Mouse (Mus musculus): ENCODE results near the gene Mrpl52. TPM values are rescaled to one million over a fixed set of nuclear protein-coding genes. Genes with fewer than 3 reads are reported as not detected.
A peak's percentile ranks its signal among the peaks of the same experiment; 100 is the strongest.

The Mrpl52 gene
- polyA plus RNA-seq, 1 experiment from 2014 or later, result 266 TPM

DNA sequence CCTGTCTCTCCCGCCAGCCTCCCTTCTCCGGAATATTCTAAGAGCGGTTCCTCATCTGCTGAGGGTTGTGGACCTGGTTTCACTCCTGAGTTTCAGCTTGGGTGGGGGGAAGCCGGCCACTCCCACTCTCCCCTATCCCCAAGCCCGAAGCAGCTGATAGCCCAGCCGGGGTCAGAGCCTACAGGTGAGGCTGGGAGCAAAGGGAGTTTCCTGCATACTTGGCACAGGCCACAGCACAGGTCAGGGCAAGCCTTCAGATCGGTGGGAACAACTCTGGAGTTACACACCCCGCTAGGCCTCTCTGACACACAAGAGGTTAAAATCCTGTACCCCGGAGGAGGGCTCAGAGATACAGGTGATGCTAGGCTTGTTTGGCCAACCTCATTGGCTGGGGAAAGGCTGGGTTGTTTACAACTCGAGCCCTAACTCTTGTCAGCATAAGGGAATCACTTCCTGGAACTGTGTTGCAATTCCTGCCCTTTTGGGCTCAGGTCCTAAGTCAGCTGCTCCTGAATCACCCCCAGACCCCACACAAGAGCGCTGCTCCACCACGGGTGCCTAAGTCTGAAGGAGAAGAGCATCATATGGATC lies 7.3 kb downstream of the Mrpl52 start:
- Histone ChIP-seq H3K9me3 (ENCODE audit: low read length) (no peaks in the 10 kb centered on the region), H3K4me3 (ENCODE audit: low read depth, low read length) (peak overlapping the region; percentile 89), H3K4me1 (ENCODE audit: insufficient read depth, low read depth, low read length) (peaks cover 35% of the 10 kb centered on the region; the same call in 1 of the 2 replicates), H3K4me2 (replicated peaks; ENCODE audit: low read depth, low read length) (peak overlapping the region; percentile 77), H3K27ac (ENCODE audit: low read length) (peak overlapping the region; percentile 98), H3K27me3 (replicated peaks; ENCODE audit: insufficient read depth, low read length) (no peaks in the 10 kb centered on the region), H3K9ac (replicated peaks; ENCODE audit: low read depth) (peak overlapping the region; percentile 97), H3K36me3 (ENCODE audit: insufficient read depth, low read length) (peaks cover 7% of the 10 kb centered on the region; the same call in 1 of the 2 replicates)
- 0 out of 2 replicates have a peak, but pooled peaks have one; percentile 17 for TF ChIP-seq EP300 (IDR thresholded peaks at IDR 0.05)
- no peak for TF ChIP-seq CTCF (IDR thresholded peaks at IDR 0.05)
- DNase-seq (ENCODE audit: low spot score) (peak; percentile 71), ATAC-seq (peak; percentile 28)
- 38% methylated on average over 12 of the region's 12 CpGs for WGBS

DNA sequence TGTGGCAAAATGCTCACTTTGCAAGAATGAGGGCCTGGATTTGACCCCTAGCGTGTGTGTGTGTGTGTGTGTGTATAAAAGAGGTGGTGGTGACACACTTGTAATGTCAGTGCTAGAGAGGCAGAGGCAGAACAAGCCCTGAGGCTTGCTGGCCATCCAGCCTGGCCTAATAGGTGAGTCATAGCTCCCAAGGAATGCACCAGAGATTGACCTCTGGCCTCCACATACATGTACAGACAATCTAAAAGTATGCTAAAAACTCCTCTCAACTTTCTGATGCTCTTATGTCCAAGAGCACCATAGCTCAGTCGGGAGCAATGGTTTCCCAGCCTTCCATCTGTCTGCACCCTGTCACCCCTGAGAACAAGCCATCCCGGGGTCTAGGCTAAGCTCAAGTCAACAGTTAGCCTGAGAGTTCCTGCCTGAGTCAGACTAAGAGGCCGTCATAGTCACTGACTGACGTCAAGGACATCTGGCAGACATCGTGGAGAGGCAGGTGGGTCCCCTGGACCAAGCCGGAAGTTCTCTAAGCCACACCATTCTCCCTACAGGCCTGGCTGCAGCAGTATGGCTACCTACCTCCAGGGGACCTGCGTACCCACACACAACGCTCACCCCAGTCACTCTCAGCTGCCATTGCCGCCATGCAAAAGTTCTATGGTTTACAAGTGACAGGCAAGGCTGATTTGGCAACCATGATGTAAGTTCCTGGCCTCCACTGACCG lies 8.6 kb downstream of the Mrpl52 start:
- H3K27ac ChIP-seq (ENCODE audit: low read length), result peak overlapping the region; percentile 98
- WGBS, result 64% methylated on average over 11 of the region's 11 CpGs
- H3K27me3 ChIP-seq (replicated peaks; ENCODE audit: insufficient read depth, low read length), result no peaks in the 10 kb centered on the region
- no peaks in the 10 kb centered on the region for H3K9me3 ChIP-seq (ENCODE audit: low read length)
- TF ChIP-seq EP300 (IDR thresholded peaks at IDR 0.05) (0 out of 2 replicates have a peak, but pooled peaks have one; percentile 10), CTCF (IDR thresholded peaks at IDR 0.05) (0 out of 2 replicates have a peak, but pooled peaks have one; percentile 2)
- ATAC-seq (peak; percentile 30), DNase-seq (ENCODE audit: low spot score) (peak; percentile 59)
- no peak overlapping the region for H3K9ac ChIP-seq (replicated peaks; ENCODE audit: low read depth)
- H3K4me2 ChIP-seq (replicated peaks; ENCODE audit: low read depth, low read length), result no peak overlapping the region
- peaks cover 23% of the 10 kb centered on the region; the same call in 1 of the 2 replicates for H3K4me1 ChIP-seq (ENCODE audit: insufficient read depth, low read depth, low read length)
- H3K36me3 ChIP-seq (ENCODE audit: insufficient read depth, low read length), result peaks cover 19% of the 10 kb centered on the region
- H3K4me3 ChIP-seq (ENCODE audit: low read depth, low read length), result no peak overlapping the region

DNA sequence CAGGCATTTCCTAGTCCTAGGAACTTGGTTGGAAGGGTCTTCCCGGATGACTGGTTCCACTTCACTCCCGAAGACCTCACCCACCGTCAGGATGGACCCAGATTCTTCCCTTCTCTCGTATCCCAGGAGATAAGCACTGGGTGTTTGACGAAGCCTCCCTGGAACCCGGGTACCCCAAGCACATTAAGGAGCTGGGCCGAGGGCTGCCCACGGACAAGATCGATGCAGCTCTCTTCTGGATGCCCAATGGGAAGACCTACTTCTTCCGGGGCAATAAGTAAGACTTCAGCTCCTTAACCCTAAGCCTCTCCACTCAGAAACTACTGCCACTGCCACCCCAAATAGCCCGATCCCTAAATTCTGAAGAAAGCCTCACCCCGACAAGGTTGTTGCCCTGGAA lies 12.4 kb downstream of the Mrpl52 start:
- Histone ChIP-seq H3K9me3 (ENCODE audit: low read length) (no peaks in the 10 kb centered on the region), H3K36me3 (ENCODE audit: insufficient read depth, low read length) (peaks cover 21% of the 10 kb centered on the region), H3K9ac (replicated peaks; ENCODE audit: low read depth) (no peak overlapping the region), H3K27me3 (replicated peaks; ENCODE audit: insufficient read depth, low read length) (no peaks in the 10 kb centered on the region), H3K4me3 (ENCODE audit: low read depth, low read length) (no peak overlapping the region), H3K4me2 (replicated peaks; ENCODE audit: low read depth, low read length) (no peak overlapping the region), H3K4me1 (ENCODE audit: insufficient read depth, low read depth, low read length) (peaks cover 11% of the 10 kb centered on the region; the same call in 1 of the 2 replicates), H3K27ac (ENCODE audit: low read length) (no peak overlapping the region)
- 85% methylated on average over 12 of the region's 12 CpGs for WGBS
- DNase-seq (ENCODE audit: low spot score), result no peak
- TF ChIP-seq EP300 (IDR thresholded peaks at IDR 0.05) (no peak), CTCF (IDR thresholded peaks at IDR 0.05) (no peak)
- no peak for ATAC-seq

- H3K36me3 ChIP-seq (ENCODE audit: insufficient read depth, low read length), result peaks cover 21% of the 10 kb centered on the region
These were observed 12.9 kb downstream of the Mrpl52 start for GRCm38 (mm10) chr14:54439610-54440009.

GRCm38 (mm10) chr14:54440538-54440937 lies 13.8 kb downstream of the Mrpl52 start:
- Histone ChIP-seq H3K9ac (replicated peaks; ENCODE audit: low read depth) (no peak overlapping the region), H3K4me3 (ENCODE audit: low read depth, low read length) (no peak overlapping the region), H3K4me2 (replicated peaks; ENCODE audit: low read depth, low read length) (no peak overlapping the region), H3K27me3 (replicated peaks; ENCODE audit: insufficient read depth, low read length) (no peaks in the 10 kb centered on the region), H3K9me3 (ENCODE audit: low read length) (no peaks in the 10 kb centered on the region), H3K36me3 (ENCODE audit: insufficient read depth, low read length) (peaks cover 21% of the 10 kb centered on the region), H3K4me1 (ENCODE audit: insufficient read depth, low read depth, low read length) (0 out of 2 replicates have a peak, but pooled peaks cover 3% of the 10 kb centered on the region), H3K27ac (ENCODE audit: low read length) (no peak overlapping the region)
- WGBS, result 87% methylated on average over 14 of the region's 14 CpGs
- DNase-seq (ENCODE audit: low spot score), result no peak
- no peak for ATAC-seq
- TF ChIP-seq EP300 (IDR thresholded peaks at IDR 0.05) (no peak), CTCF (IDR thresholded peaks at IDR 0.05) (no peak)

More at GRCm38 (mm10) chr14:54439610-54440009, 12.9 kb downstream of the Mrpl52 start:
- no peak for DNase-seq (ENCODE audit: low spot score)
- 60% methylated on average over 7 of the region's 7 CpGs for WGBS
- H3K27ac ChIP-seq (ENCODE audit: low read length), result no peak overlapping the region
- no peaks in the 10 kb centered on the region for H3K9me3 ChIP-seq (ENCODE audit: low read length)
- no peak overlapping the region for H3K9ac ChIP-seq (replicated peaks; ENCODE audit: low read depth)
- peaks cover 6% of the 10 kb centered on the region; the same call in 1 of the 2 replicates for H3K4me1 ChIP-seq (ENCODE audit: insufficient read depth, low read depth, low read length)
- no peak for ATAC-seq
- H3K27me3 ChIP-seq (replicated peaks; ENCODE audit: insufficient read depth, low read length), result no peaks in the 10 kb centered on the region
- H3K4me3 ChIP-seq (ENCODE audit: low read depth, low read length), result no peak overlapping the region
- TF ChIP-seq CTCF (IDR thresholded peaks at IDR 0.05), result no peak
- no peak for TF ChIP-seq EP300 (IDR thresholded peaks at IDR 0.05)
- no peak overlapping the region for H3K4me2 ChIP-seq (replicated peaks; ENCODE audit: low read depth, low read length)

DNA sequence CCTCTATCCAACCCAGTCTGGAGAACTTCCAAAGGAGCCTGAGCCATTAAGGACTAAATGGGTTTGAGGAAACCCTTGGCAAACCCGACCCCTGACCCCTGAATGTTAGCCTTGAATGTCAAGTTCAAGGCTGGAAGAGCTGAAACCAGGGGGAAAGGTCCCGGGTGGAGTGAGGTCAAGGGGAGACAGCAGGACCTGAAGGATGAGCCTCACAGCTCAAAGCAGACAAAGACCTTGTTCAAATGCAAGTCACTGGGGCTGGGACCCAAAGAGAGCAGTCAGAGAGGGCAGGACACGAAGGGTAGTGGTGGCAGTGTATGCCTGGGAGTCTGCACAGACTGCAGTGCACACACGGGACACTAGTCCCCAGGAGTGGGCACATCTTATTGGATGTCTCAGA lies 14.7 kb downstream of the Mrpl52 start:
- ATAC-seq (no peak), DNase-seq (ENCODE audit: low spot score) (no peak)
- H3K4me2 ChIP-seq (replicated peaks; ENCODE audit: low read depth, low read length), result no peak overlapping the region
- WGBS, result 66% methylated on average over 4 of the region's 4 CpGs
- H3K36me3 ChIP-seq (ENCODE audit: insufficient read depth, low read length), result peaks cover 21% of the 10 kb centered on the region
- no peak overlapping the region for H3K4me3 ChIP-seq (ENCODE audit: low read depth, low read length)
- TF ChIP-seq CTCF (IDR thresholded peaks at IDR 0.05), result no peak
- TF ChIP-seq EP300 (IDR thresholded peaks at IDR 0.05), result no peak
- H3K9me3 ChIP-seq (ENCODE audit: low read length), result no peaks in the 10 kb centered on the region
- H3K4me1 ChIP-seq (ENCODE audit: insufficient read depth, low read depth, low read length), result no peaks in the 10 kb centered on the region
- no peaks in the 10 kb centered on the region for H3K27me3 ChIP-seq (replicated peaks; ENCODE audit: insufficient read depth, low read length)
- no peak overlapping the region for H3K27ac ChIP-seq (ENCODE audit: low read length)
- no peak overlapping the region for H3K9ac ChIP-seq (replicated peaks; ENCODE audit: low read depth)

Data from lung, postnatal 0 days (tissue).